Mouse (Mus musculus) naive thymus-derived CD4-positive, alpha-beta T cell, adult 2 months (primary cell): ENCODE results near the gene Olfr1502.
"Not testable (repeated sequence)": the region's sequence is repeated elsewhere in the genome, so short reads cannot be mapped to it uniquely, and the experiment has no call there.

Source experiments
- DNase-seq: peaks from one replicate; pipeline ENCODE4 v3.0.0-alpha.2; 2011; ENCODE audit warnings: low read depth

The Olfr1502 gene

GRCm38 (mm10) chr19:13861495-13861894, at the start of gene Olfr1502:
Olfr1502 (plus strand) TSS chr19:13861795.
- no peak for DNase-seq

GRCm38 (mm10) chr19:13812823-13813222, 48.8 kb upstream of the Olfr1502 start:
- DNase-seq, result no peak

GRCm38 (mm10) chr19:13818827-13819226, 42.8 kb upstream of the Olfr1502 start:
- no peak for DNase-seq

- no peak for DNase-seq
Observed at GRCm38 (mm10) chr19:13819347-13819746, 42.2 kb upstream of the Olfr1502 start, which contains the start of gene Olfr1499. Olfr1499 (minus strand) TSS chr19:13819447.

GRCm38 (mm10) chr19:13820847-13821246, 40.7 kb upstream of the Olfr1502 start:
- no peak for DNase-seq

- DNase-seq, result no peak
Observed at GRCm38 (mm10) chr19:13828447-13828846, 33.1 kb upstream of the Olfr1502 start.

- no peak for DNase-seq
Observed at GRCm38 (mm10) chr19:13830388-13830787, 31.2 kb upstream of the Olfr1502 start, which contains the start of gene Olfr1500. Olfr1500 (minus strand) TSS chr19:13830488.

GRCm38 (mm10) chr19:13850592-13850991, 11.0 kb upstream of the Olfr1502 start, which contains the start of gene Olfr1501:
Olfr1501 (minus strand) TSS chr19:13850692.
- DNase-seq, result not testable (repeated sequence)

- DNase-seq, result no peak
Observed at GRCm38 (mm10) chr19:13897828-13898227, 36.2 kb downstream of the Olfr1502 start, which contains the start of gene Olfr1504. Olfr1504 (minus strand) TSS chr19:13897928.
